Mouse (Mus musculus) heart, adult 2 months (tissue): ENCODE measurements around the gene Spink2.

ENCODE experiments used
- CTCF ChIP-seq: fragments of 200-600 bp; IDR thresholded peaks from 2 replicates; pipeline ENCODE4 v1.8.1; 2022; ENCODE audit warnings: antibody characterized with exemption, mild to moderate bottlenecking, moderate library complexity
- POLR2A ChIP-seq: fragments of 200-500 bp; IDR thresholded peaks from 2 replicates; pipeline ENCODE4 v1.6.1; 2011; ENCODE audit warnings: mild to moderate bottlenecking, low read depth, low read length, control low read depth; ENCODE audit not compliant: insufficient read depth

GRCm38 (mm10) chr5:77167306-77167945 lies 43.8 kb downstream of the Spink2 start:
- no peak for TF ChIP-seq CTCF
- no peak for TF ChIP-seq POLR2A
